Comparison of ENCODE assay signal across 19 mouse cellular contexts in the genomic region with DNA sequence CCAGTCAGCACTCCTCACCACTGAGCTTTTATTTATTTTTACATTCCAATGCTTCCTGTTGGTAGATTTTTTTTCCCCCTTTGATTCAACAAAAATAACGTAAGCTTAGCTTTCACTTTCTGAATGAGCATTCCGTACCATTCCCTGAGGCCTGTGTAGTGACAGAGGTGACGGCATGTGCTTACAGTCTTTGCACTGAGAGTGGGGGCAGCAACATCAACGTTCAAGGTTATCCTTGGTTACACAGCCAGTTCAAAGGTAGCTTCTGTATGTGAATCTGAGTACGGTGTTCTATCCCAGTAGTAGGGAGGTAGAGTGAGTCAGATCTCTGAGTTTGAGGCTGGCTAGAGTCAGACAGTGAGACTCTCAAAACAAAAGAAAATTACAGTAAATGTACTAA. TPM values are rescaled to one million over a fixed set of nuclear protein-coding genes. Genes with fewer than 3 reads are reported as not detected.
"Had no signal": no experiment of that assay in that cellular context is flagged by ENCODE, and none has a peak within 500 bp of the region (broad histone marks: within the 10 kb centered on the region; RNA-seq: fewer than 3 reads in every experiment).

No protein-coding gene starts in this region.

- H3K9me3 ChIP-seq: midbrain, embryonic 10.5 days; midbrain, embryonic 12.5 days; neural tube, embryonic 13.5 days; neural tube, embryonic 15.5 days; stomach, embryonic 15.5 days had no signal

- ATAC-seq: midbrain, embryonic 16.5 days had no signal

- H3K9ac ChIP-seq: lung, embryonic 14.5 days; midbrain, embryonic 12.5 days; neural tube, embryonic 13.5 days; neural tube, embryonic 15.5 days; stomach, embryonic 15.5 days had no signal

- DNase-seq: lung, adult 18-20 months; lung, embryonic 14.5 days; lung, postnatal 10 days; lung, postnatal 4 days; midbrain, embryonic 14.5 days; right cerebral cortex, postnatal 14 days; thymus, adult 2 months; thymus, postnatal 25 days; thymus, postnatal 4 days had no signal

- H3K27me3 ChIP-seq: midbrain, embryonic 12.5 days; neural tube, embryonic 13.5 days; neural tube, embryonic 15.5 days; stomach, embryonic 15.5 days had no signal

- H3K4me2 ChIP-seq: lung, embryonic 14.5 days; midbrain, embryonic 12.5 days; neural tube, embryonic 13.5 days; neural tube, embryonic 15.5 days; stomach, embryonic 15.5 days had no signal

- H3K27ac ChIP-seq: midbrain, embryonic 10.5 days; midbrain, embryonic 12.5 days; neural tube, embryonic 13.5 days; neural tube, embryonic 15.5 days; stomach, embryonic 15.5 days; stomach, postnatal 0 days had no signal

- H3K4me1 ChIP-seq: midbrain, embryonic 10.5 days; midbrain, embryonic 12.5 days; neural tube, embryonic 13.5 days; neural tube, embryonic 15.5 days; stomach, embryonic 15.5 days had no signal

- H3K4me3 ChIP-seq: midbrain, embryonic 10.5 days; midbrain, embryonic 12.5 days; myocyte; neural tube, embryonic 13.5 days; neural tube, embryonic 15.5 days; stomach, embryonic 15.5 days had no signal

RNA-seq across cellular contexts. Expression of a gene that starts 57.0 kb away (rescaled TPM):
- total RNA-seq: megakaryocyte, adult 5-6 weeks; megakaryocyte-erythroid progenitor cell, adult 5-6 weeks had no signal
- polyA plus RNA-seq: thymus, adult 2 months had no signal
